Mouse (Mus musculus): ENCODE data around the gene Oxsr1.
"Not testable (repeated sequence)": the region's sequence is repeated elsewhere in the genome, so short reads cannot be mapped to it uniquely, and the experiment has no call there.

DNA sequence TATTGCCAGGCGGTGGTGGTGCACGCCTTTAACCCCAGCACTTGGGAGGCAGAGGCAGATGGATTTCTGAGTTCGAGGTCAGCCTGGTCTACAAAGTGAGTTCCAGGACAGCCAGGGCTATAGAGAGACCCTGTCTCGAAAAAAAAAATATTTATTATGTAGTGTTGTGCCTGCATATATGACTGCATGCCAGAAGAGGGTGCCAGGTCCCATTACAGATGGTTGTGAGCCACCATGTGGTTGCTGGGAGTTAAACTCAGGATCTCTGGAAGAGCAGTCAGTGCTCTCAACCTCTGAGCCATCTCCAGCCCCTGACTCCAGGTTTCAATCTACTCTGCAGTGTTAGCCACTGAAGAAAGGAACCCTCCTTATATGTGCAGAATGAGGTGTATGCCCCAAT, 48.5 kb upstream of the Oxsr1 start:
- TF ChIP-seq POLR2A (IDR thresholded peaks at IDR 0.05; ENCODE audit: extremely low read depth, insufficient read depth, low read length); CTCF (IDR thresholded peaks at IDR 0.05; ENCODE audit: low read depth, low read length): not testable (repeated sequence)
